Mouse (Mus musculus) liver, embryonic 14.5 days (tissue): Measurements from ENCODE around the gene Tnfrsf1a. TPM values are rescaled to one million over a fixed set of nuclear protein-coding genes. Genes with fewer than 3 reads are reported as not detected.

ENCODE experiments used
- ATAC-seq: fragments of 200-750 bp; cut with Nextera tagmentation; 2 replicates; pipeline ENCODE4 v1.8.0; 2017; ENCODE audit warnings: moderate number of reproducible peaks, mild to moderate bottlenecking, moderate library complexity; ENCODE audit not compliant: insufficient read depth
- DNase-seq, 3 experiments: peaks; one replicate each; pipeline ENCODE4 v3.0.0-alpha.2; 2012 to 2013; ENCODE audit warnings: low read depth in 3 of 3, low spot score in 3 of 3
- H3K27ac ChIP-seq: fragments of 300-500 bp; sonication (generic); 2 replicates; pipeline ENCODE4 v1.5.1; 2014; ENCODE audit warnings: moderate library complexity, mild to moderate bottlenecking, control low read depth, inconsistent platforms
- H3K27me3 ChIP-seq: fragments of 300-500 bp; sonication (generic); 2 replicates; pipeline ENCODE4 v1.6.1; 2014; ENCODE audit warnings: mild to moderate bottlenecking, low read length, moderate library complexity; ENCODE audit not compliant: control insufficient read depth, insufficient read depth
- H3K36me3 ChIP-seq: fragments of 300-500 bp; sonication (generic); replicated peaks from 2 replicates; pipeline ENCODE4 v1.6.1; 2014; ENCODE audit warnings: low read depth; ENCODE audit not compliant: control insufficient read depth, insufficient read depth
- H3K4me1 ChIP-seq, 2 experiments: fragments of 200-500 bp in 1 of 2; fragments of 300-500 bp in 1 of 2; sonication (generic) in 1 of 2; replicated peaks; 2 replicates each; pipeline ENCODE4 v1.6.1; 2012 to 2014; ENCODE audit warnings: antibody characterized with exemption in 1 of 2, inconsistent platforms in 1 of 2, low read length in 1 of 2; ENCODE audit not compliant: control insufficient read depth in 2 of 2, insufficient read depth in 2 of 2
- H3K4me2 ChIP-seq: fragments of 300-500 bp; sonication (generic); 2 replicates; pipeline ENCODE4 v1.6.1; 2014; ENCODE audit warnings: low read depth, mild to moderate bottlenecking, control low read depth, moderate library complexity
- H3K4me3 ChIP-seq, 2 experiments: fragments of 200-500 bp in 1 of 2; fragments of 300-500 bp in 1 of 2; sonication (generic) in 1 of 2; 2 replicates each; pipeline ENCODE4 v1.5.1; 2012 to 2014; ENCODE audit warnings: low read depth in 2 of 2, low read length in 2 of 2, mild to moderate bottlenecking in 2 of 2, control low read depth in 1 of 2, inconsistent platforms in 1 of 2, moderate library complexity in 1 of 2; ENCODE audit not compliant: insufficient read depth in 1 of 2
- H3K9ac ChIP-seq: fragments of 300-500 bp; sonication (generic); replicated peaks from 2 replicates; pipeline ENCODE4 v1.6.1; 2014; ENCODE audit warnings: mild to moderate bottlenecking, control low read depth, moderate library complexity
- H3K9me3 ChIP-seq: fragments of 300-500 bp; sonication (generic); 2 replicates; pipeline ENCODE4 v1.6.1; 2016; ENCODE audit warnings: low read length, mixed read lengths; ENCODE audit not compliant: control insufficient read depth
- CTCF ChIP-seq: IDR thresholded peaks from 2 replicates; pipeline ENCODE4 v1.5.1; 2016; ENCODE audit warnings: antibody characterized with exemption, low read depth, control low read depth
- EP300 ChIP-seq: IDR thresholded peaks from 2 replicates; pipeline ENCODE4 v1.6.1; 2016; ENCODE audit warnings: antibody characterized with exemption, low read depth
- WGBS: fragments of 180-500 bp; shearing (Covaris S2); extraction: QIAGEN DNeasy Blood & Tissue Kit; methylation state at CpG from one replicate; pipeline ENCODE4 v1.1.7; 2014; ENCODE audit not compliant: insufficient replicate concordance; 5-methylcytosine and 5-hydroxymethylcytosine counted together
- polyA plus RNA-seq, 2 experiments: library from polyadenylated mRNA; depleted of rRNA in 1 of 2; stranded (reverse) in 1 of 2; unstranded in 1 of 2; fragments of >200 nt; fragmentation: Nextera tagmentation in 1 of 2; extraction: Ambion mirVana in 1 of 2; gene quantifications; 2 replicates each; pipeline versions ENCODE4 v1.2.1 to v1.2.3; 2012 to 2014

Tnfrsf1a gene
- polyA plus RNA-seq, 2 experiments, result 16.8 to 21.1 TPM

DNA sequence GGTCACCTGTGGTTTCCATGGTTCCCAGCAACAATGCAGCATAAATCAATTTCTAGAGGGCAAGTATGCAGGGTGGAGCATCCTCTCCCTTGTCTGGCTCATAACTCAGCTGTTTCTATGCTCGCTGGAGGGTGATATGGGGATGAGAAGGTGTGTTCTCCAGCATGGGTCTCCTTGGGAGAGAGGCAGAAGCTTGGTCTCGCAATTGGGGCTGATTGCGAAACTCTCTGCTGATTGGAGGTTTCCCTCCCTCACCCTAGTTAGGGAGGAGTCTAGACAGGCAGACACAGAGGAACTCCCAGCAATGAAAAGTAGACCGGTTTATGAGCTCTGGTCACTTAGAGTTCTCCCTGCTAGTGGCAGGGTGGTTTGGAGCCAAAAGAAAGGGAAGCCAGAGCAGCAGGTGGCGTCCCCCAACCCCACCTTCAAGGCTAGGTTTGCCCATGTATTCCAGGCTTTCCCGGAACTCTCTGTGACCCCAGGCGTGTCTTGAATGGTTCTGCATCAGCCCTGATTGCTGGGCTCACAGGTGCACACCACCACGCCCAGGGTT is 61.9 kb downstream of the Tnfrsf1a start:
- 0 out of 2 replicates have a peak, but pooled peaks have one; percentile 15 for ATAC-seq
- H3K27ac ChIP-seq, result no peak overlapping the region
- no peaks in the 10 kb centered on the region for H3K27me3 ChIP-seq
- TF ChIP-seq CTCF, result no peak
- no peak for TF ChIP-seq EP300
- no peak overlapping the region for H3K4me2 ChIP-seq
- 24% methylated on average over 8 of the region's 8 CpGs for WGBS
- no peak overlapping the region for H3K4me3 ChIP-seq
- H3K9me3 ChIP-seq, result no peaks in the 10 kb centered on the region
- H3K9ac ChIP-seq, result no peak overlapping the region
- H3K36me3 ChIP-seq, result no peaks in the 10 kb centered on the region
- DNase-seq, result peak in 1 of 3 experiments; percentile 24
- H3K4me1 ChIP-seq, result no peaks in the 10 kb centered on the region

DNA sequence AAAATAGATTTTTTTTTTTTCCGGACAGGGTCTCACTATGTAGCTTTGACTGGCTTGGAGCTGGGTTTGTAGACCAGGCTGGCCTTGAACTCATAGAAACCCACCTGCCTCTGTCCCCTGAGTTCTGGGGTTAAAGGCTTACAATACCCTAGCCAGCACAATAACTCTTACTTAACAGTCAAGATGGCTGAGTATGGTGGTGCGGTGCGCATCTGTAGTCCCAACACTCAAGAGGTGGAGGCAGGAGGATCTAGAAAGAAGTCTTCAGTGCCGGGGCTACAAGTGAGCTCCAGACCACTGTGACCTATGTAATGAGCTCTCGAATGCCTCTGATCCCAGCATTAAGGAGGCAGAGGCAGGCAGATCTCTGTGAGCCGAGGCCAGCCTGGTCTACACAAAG is 62.5 kb downstream of the Tnfrsf1a start:
- Histone ChIP-seq H3K9ac (no peak overlapping the region), H3K4me3 (no peak overlapping the region), H3K36me3 (no peaks in the 10 kb centered on the region), H3K27ac (no peak overlapping the region), H3K27me3 (no peaks in the 10 kb centered on the region), H3K4me2 (no peak overlapping the region), H3K4me1 (no peaks in the 10 kb centered on the region), H3K9me3 (no peaks in the 10 kb centered on the region)
- WGBS, result 71% methylated on average over 6 of the region's 6 CpGs
- TF ChIP-seq EP300 (no peak), CTCF (no peak)
- ATAC-seq, result no peak
- DNase-seq, result no peak

Other genes starting within 250 kb of the Tnfrsf1a start
- 18.9 and 24.5 TPM in 2 replicates for gene Nop2, start 217.5 kb upstream of the Tnfrsf1a start, polyA plus RNA-seq (2012; rRNA removed)
- gene Nop2, start 217.5 kb upstream of the Tnfrsf1a start, polyA plus RNA-seq (2014; fragmentation: Nextera tagmentation; extraction: Ambion mirVana), result 33.1 and 33.7 TPM in 2 replicates
- 4.8 and 6.0 TPM in 2 replicates for gene Iffo1, start 204.1 kb upstream of the Tnfrsf1a start, polyA plus RNA-seq (2012; rRNA removed)
- gene Iffo1, start 204.1 kb upstream of the Tnfrsf1a start, polyA plus RNA-seq (2014; fragmentation: Nextera tagmentation; extraction: Ambion mirVana), result 1.8 and 3.7 TPM in 2 replicates
- gene Gapdh, start 182.9 kb upstream of the Tnfrsf1a start, polyA plus RNA-seq (2012; rRNA removed), result 1,485 and 1,875 TPM in 2 replicates
- gene Gapdh, start 182.9 kb upstream of the Tnfrsf1a start, polyA plus RNA-seq (2014; fragmentation: Nextera tagmentation; extraction: Ambion mirVana), result 960 and 1,040 TPM in 2 replicates
- 108 and 148 TPM in 2 replicates for gene Ncapd2, start 157.7 kb upstream of the Tnfrsf1a start, polyA plus RNA-seq (2012; rRNA removed)
- 66.8 and 80.4 TPM in 2 replicates for gene Ncapd2, start 157.7 kb upstream of the Tnfrsf1a start, polyA plus RNA-seq (2014; fragmentation: Nextera tagmentation; extraction: Ambion mirVana)
- gene Mrpl51, start 157.6 kb upstream of the Tnfrsf1a start, polyA plus RNA-seq (2012; rRNA removed), result 22.2 and 50.9 TPM in 2 replicates
- gene Mrpl51, start 157.6 kb upstream of the Tnfrsf1a start, polyA plus RNA-seq (2014; fragmentation: Nextera tagmentation; extraction: Ambion mirVana), result 178 and 182 TPM in 2 replicates
- gene Vamp1, start 133.8 kb upstream of the Tnfrsf1a start, polyA plus RNA-seq (2012; rRNA removed), result 2.8 and 3.5 TPM in 2 replicates
- 0.83 and 0.94 TPM in 2 replicates for gene Vamp1, start 133.8 kb upstream of the Tnfrsf1a start, polyA plus RNA-seq (2014; fragmentation: Nextera tagmentation; extraction: Ambion mirVana)
- 4.2 and 5.0 TPM in 2 replicates for gene Tapbpl, start 117.5 kb upstream of the Tnfrsf1a start, polyA plus RNA-seq (2012; rRNA removed)
- gene Tapbpl, start 117.5 kb upstream of the Tnfrsf1a start, polyA plus RNA-seq (2014; fragmentation: Nextera tagmentation; extraction: Ambion mirVana), result 4.1 and 4.2 TPM in 2 replicates
- 0.68 and 0.91 TPM in 2 replicates for gene Cd27, start 112.4 kb upstream of the Tnfrsf1a start, polyA plus RNA-seq (2012; rRNA removed)
- 0.43 and 0.47 TPM in 2 replicates for gene Cd27, start 112.4 kb upstream of the Tnfrsf1a start, polyA plus RNA-seq (2014; fragmentation: Nextera tagmentation; extraction: Ambion mirVana)
- gene Tuba3a, start 63.3 kb upstream of the Tnfrsf1a start, polyA plus RNA-seq (2012; rRNA removed), result not detected in 2 replicates
- not detected in 2 replicates for gene Tuba3a, start 63.3 kb upstream of the Tnfrsf1a start, polyA plus RNA-seq (2014; fragmentation: Nextera tagmentation; extraction: Ambion mirVana)
- gene Ltbr, start 35.5 kb upstream of the Tnfrsf1a start, polyA plus RNA-seq (2012; rRNA removed), result 12.3 and 12.5 TPM in 2 replicates
- gene Ltbr, start 35.5 kb upstream of the Tnfrsf1a start, polyA plus RNA-seq (2014; fragmentation: Nextera tagmentation; extraction: Ambion mirVana), result 15.2 and 15.7 TPM in 2 replicates
- 0.34 and 0.40 TPM in 2 replicates for gene Scnn1a, start 28.7 kb upstream of the Tnfrsf1a start, polyA plus RNA-seq (2012; rRNA removed)
- gene Scnn1a, start 28.7 kb upstream of the Tnfrsf1a start, polyA plus RNA-seq (2014; fragmentation: Nextera tagmentation; extraction: Ambion mirVana), result 0.34 and 0.36 TPM in 2 replicates
- gene Plekhg6, start 31.4 kb downstream of the Tnfrsf1a start, polyA plus RNA-seq (2012; rRNA removed), result 0.39 and 0.48 TPM in 2 replicates
- gene Plekhg6, start 31.4 kb downstream of the Tnfrsf1a start, polyA plus RNA-seq (2014; fragmentation: Nextera tagmentation; extraction: Ambion mirVana), result 0.38 and 0.47 TPM in 2 replicates
- 52.5 and 62.6 TPM in 2 replicates for gene Cd9, start 145.4 kb downstream of the Tnfrsf1a start, polyA plus RNA-seq (2012; rRNA removed)
- gene Cd9, start 145.4 kb downstream of the Tnfrsf1a start, polyA plus RNA-seq (2014; fragmentation: Nextera tagmentation; extraction: Ambion mirVana), result 96.8 and 105 TPM in 2 replicates
- gene Vwf, start 197.4 kb downstream of the Tnfrsf1a start, polyA plus RNA-seq (2012; rRNA removed), result 5.4 and 9.0 TPM in 2 replicates
- gene Vwf, start 197.4 kb downstream of the Tnfrsf1a start, polyA plus RNA-seq (2014; fragmentation: Nextera tagmentation; extraction: Ambion mirVana), result 11.1 and 14.9 TPM in 2 replicates